Mouse (Mus musculus) ES-Bruce4 (cell line): ENCODE data around the gene Slc1a4.

Experiments used
- CTCF ChIP-seq: IDR thresholded peaks from one replicate; pipeline ENCODE4 v1.8.1; 2011; ENCODE audit warnings: low read depth, low read length
- EP300 ChIP-seq: IDR thresholded peaks from 2 replicates; pipeline ENCODE4 v1.6.1; 2011; ENCODE audit warnings: low read depth, low read length; ENCODE audit not compliant: insufficient read depth
- POLR2A ChIP-seq: IDR thresholded peaks from one replicate; pipeline ENCODE4 v1.8.1; 2011; ENCODE audit warnings: low read length; ENCODE audit not compliant: insufficient read depth

DNA sequence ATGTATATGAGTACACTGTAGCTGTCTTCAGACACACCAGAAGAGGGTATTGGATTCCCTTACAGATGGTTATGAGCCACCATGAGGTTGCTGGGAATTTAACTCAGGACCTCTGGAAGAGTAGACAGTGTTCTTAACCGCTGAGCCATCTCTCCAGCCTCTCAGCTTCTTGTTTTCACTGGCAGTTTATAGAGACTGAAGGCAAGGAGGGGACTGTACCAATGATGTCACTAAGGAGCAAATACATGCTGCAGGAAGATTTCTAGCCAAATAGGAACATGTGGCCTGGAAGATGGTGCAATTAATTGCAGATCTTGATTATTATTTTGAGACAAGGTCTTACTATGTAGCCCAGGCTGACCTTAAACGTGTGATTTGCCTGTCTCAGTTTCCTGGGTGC is 55.4 kb downstream of the Slc1a4 start:
- TF ChIP-seq CTCF: no peak
- no peak for TF ChIP-seq EP300
- TF ChIP-seq POLR2A: no peak
